Mouse (Mus musculus): ENCODE data around the gene Cib3. TPM values are rescaled to one million over a fixed set of nuclear protein-coding genes. Genes with fewer than 3 reads are reported as not detected.
A peak's percentile ranks its signal among the peaks of the same experiment; 100 is the strongest.

Cib3 gene
- total and polyA plus RNA-seq, 3 experiments: not detected

- Histone ChIP-seq H3K4me3 (replicated peaks in 1 of 3; ENCODE audit: low read depth in 2 of 3, low read length in 2 of 3, poor library complexity in 1 of 3) (no peak overlapping the region), H3K79me2 (replicated peaks; ENCODE audit: control insufficient read depth, extremely low read depth, insufficient read depth, poor library complexity, severe bottlenecking) (peaks cover 9% of the 10 kb centered on the region; the same call in 1 of the 2 replicates), H3K4me2 (ENCODE audit: insufficient read depth, low read depth, poor library complexity, severe bottlenecking) (no peak overlapping the region)
Observed at GRCm38 (mm10) chr8:72242226-72242625, 29.6 kb upstream of the Cib3 start.

GRCm38 (mm10) chr8:72240951-72241350 is 28.3 kb upstream of the Cib3 start:
- Histone ChIP-seq H3K4me2 (ENCODE audit: insufficient read depth, low read depth, poor library complexity, severe bottlenecking) (peak overlapping the region; percentile 45), H3K4me3 (replicated peaks in 1 of 3; ENCODE audit: low read depth in 2 of 3, low read length in 2 of 3, poor library complexity in 1 of 3) (peak overlapping the region; percentile 81 to 92 (median 81)), H3K27me3 (replicated peaks) (no peaks in the 10 kb centered on the region), H3K27ac (ENCODE audit: insufficient read depth, low read depth) (no peak overlapping the region), H3K36me3 (replicated peaks in 1 of 2; ENCODE audit: control insufficient read depth in 1 of 2, insufficient read depth in 1 of 2, low read length in 1 of 2) (peaks cover 5 to 35% of the 10 kb centered on the region in 2 experiments), H3K9ac (ENCODE audit: insufficient read depth, low read depth) (peak overlapping the region; percentile 39), H3K9me3 (replicated peaks; ENCODE audit: low read length) (no peaks in the 10 kb centered on the region), H3K79me2 (replicated peaks; ENCODE audit: control insufficient read depth, extremely low read depth, insufficient read depth, poor library complexity, severe bottlenecking) (peaks cover 9% of the 10 kb centered on the region; the same call in 1 of the 2 replicates), H3K4me1 (ENCODE audit: control insufficient read depth in 1 of 2, insufficient read depth in 2 of 2) (peaks cover 4 to 41% of the 10 kb centered on the region in 2 experiments)
- dilution Hi-C loops (cut with MboI; ENCODE audit: extremely low pct_ligation_motif_present, extremely low pct_unique_long_range_greater_than_20kb, low sequenced_read_pairs) (no loop called here), in situ Hi-C loops (cut with MboI; ENCODE audit: low pct_ligation_motif_present, low pct_unique_long_range_greater_than_20kb, low sequenced_read_pairs) (no loop called here)
- no peak for DNase-seq (ENCODE audit: extremely low read depth)
- no peak for TF ChIP-seq ZC3H11A (IDR thresholded peaks at IDR 0.05; ENCODE audit: low read depth, low read length)
- no peak for TF ChIP-seq UBTF (IDR thresholded peaks at IDR 0.05; ENCODE audit: low read depth, low read length)
- no peak for TF ChIP-seq JUN (IDR thresholded peaks at IDR 0.05; ENCODE audit: insufficient read depth, low read depth, low read length)
- no peak for TF ChIP-seq RAD21 (IDR thresholded peaks at IDR 0.05; ENCODE audit: low read depth, low read length)
- TF ChIP-seq EP300 (IDR thresholded peaks at IDR 0.05; ENCODE audit: low read length): no peak
- no peak for TF ChIP-seq ELF1 (IDR thresholded peaks at IDR 0.05; ENCODE audit: low read depth, low read length)
- no peak for TF ChIP-seq KAT2A (IDR thresholded peaks at IDR 0.05; ENCODE audit: insufficient replicate concordance, low read length)

More at GRCm38 (mm10) chr8:72242226-72242625, 29.6 kb upstream of the Cib3 start:
- no peak for DNase-seq (ENCODE audit: extremely low read depth)
- TF ChIP-seq ZC3H11A (IDR thresholded peaks at IDR 0.05; ENCODE audit: low read depth, low read length): no peak
- TF ChIP-seq SMC3 (IDR thresholded peaks at IDR 0.05; ENCODE audit: low read depth, low read length): no peak
- no peak for TF ChIP-seq MAX (IDR thresholded peaks at IDR 0.05; ENCODE audit: low read length)
- no peak for TF ChIP-seq SIN3A (IDR thresholded peaks at IDR 0.05; ENCODE audit: low read length)
- TF ChIP-seq MYC (IDR thresholded peaks at IDR 0.05; ENCODE audit: low read depth, low read length): no peak
- no peak for TF ChIP-seq JUN (IDR thresholded peaks at IDR 0.05; ENCODE audit: insufficient read depth, low read depth, low read length)
- no peak for TF ChIP-seq ELF1 (IDR thresholded peaks at IDR 0.05; ENCODE audit: low read depth, low read length)
- TF ChIP-seq KAT2A (IDR thresholded peaks at IDR 0.05; ENCODE audit: insufficient replicate concordance, low read length): no peak
- no peak for TF ChIP-seq ZNF384 (IDR thresholded peaks at IDR 0.05; ENCODE audit: low read depth, low read length)
- TF ChIP-seq TCF12 (IDR thresholded peaks at IDR 0.05; ENCODE audit: low read depth, low read length): no peak
- TF ChIP-seq RCOR1 (conservative IDR thresholded peaks at IDR 0.05; ENCODE audit: low read depth, low read length): no peak
- TF ChIP-seq NRF1 (IDR thresholded peaks at IDR 0.05; ENCODE audit: low read depth, low read length): no peak
- no peak for TF ChIP-seq EP300 (IDR thresholded peaks at IDR 0.05; ENCODE audit: low read length)
- no peak for TF ChIP-seq USF2 (conservative IDR thresholded peaks at IDR 0.05; ENCODE audit: low read depth, low read length)
- no peak for TF ChIP-seq PAX5 (IDR thresholded peaks at IDR 0.05; ENCODE audit: low read length)
- H3K36me3 ChIP-seq (replicated peaks in 1 of 2; ENCODE audit: control insufficient read depth in 1 of 2, insufficient read depth in 1 of 2, low read length in 1 of 2): peaks cover 12 to 48% of the 10 kb centered on the region in 2 experiments
- dilution Hi-C loops (cut with MboI; ENCODE audit: extremely low pct_ligation_motif_present, extremely low pct_unique_long_range_greater_than_20kb, low sequenced_read_pairs): no loop called here
- H3K27ac ChIP-seq (ENCODE audit: insufficient read depth, low read depth): no peak overlapping the region
- in situ Hi-C loops (cut with MboI; ENCODE audit: low pct_ligation_motif_present, low pct_unique_long_range_greater_than_20kb, low sequenced_read_pairs): no loop called here
- H3K4me1 ChIP-seq (ENCODE audit: control insufficient read depth in 1 of 2, insufficient read depth in 2 of 2): peaks cover 4 to 41% of the 10 kb centered on the region in 2 experiments
- H3K9me3 ChIP-seq (replicated peaks; ENCODE audit: low read length): no peaks in the 10 kb centered on the region
- H3K27me3 ChIP-seq (replicated peaks): no peaks in the 10 kb centered on the region
- H3K9ac ChIP-seq (ENCODE audit: insufficient read depth, low read depth): no peak overlapping the region

Measured in CH12.LX (cell line).